In the genomic region with DNA sequence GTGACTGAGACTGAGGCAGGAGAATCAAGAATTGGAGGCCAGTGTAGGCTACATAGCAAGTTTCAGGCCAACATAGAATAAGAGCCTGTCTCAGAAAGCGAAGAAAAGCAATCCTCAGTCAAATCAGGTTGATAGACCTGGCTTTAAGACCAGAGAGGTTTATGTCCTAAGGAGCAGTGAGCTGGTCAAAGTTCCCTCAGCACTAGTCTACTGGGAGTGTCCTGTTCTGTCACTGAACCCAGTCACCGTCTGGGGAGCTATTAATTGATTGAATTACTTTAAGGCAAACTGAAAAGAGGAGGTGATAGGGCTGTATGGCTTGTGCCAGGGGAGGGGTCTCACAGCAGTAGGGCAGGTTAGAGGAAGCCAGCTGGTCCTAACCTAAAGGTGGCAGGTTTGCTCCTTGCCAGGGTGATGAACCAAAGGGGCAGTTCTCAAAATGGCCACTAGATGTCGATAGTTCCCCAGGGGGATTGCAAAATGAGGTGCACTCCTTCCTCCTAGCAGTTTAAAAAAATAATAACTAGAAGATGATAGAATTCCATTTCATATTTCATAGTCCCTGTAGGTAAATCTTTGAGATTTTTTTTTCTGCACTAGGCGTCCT, we compare ENCODE assay signal across 9 mouse cellular contexts. TPM values are rescaled to one million over a fixed set of nuclear protein-coding genes. Genes with fewer than 3 reads are reported as not detected.
DNase-seq lines count a peak whose midpoint lies in the region; ATAC-seq and TF ChIP-seq lines count a peak whose summit lies in the region.
"Had no signal": no experiment of that assay in that cellular context is flagged by ENCODE, and none has a peak within 500 bp of the region (broad histone marks: within the 10 kb centered on the region; RNA-seq: fewer than 3 reads in every experiment).

No protein-coding gene starts in this region.

- 45% methylated on average over 4 of the region's 4 CpGs for WGBS in heart, embryonic 12.5 days
- 45% methylated on average over 4 of the region's 4 CpGs for WGBS in midbrain, embryonic 14.5 days

- peak; percentile 78 for DNase-seq in heart, adult 8-10 months (ENCODE audit: low spot score)
- peak; percentile 74 to 79 for DNase-seq in adrenal gland, adult 18-20 months (ENCODE audit: low spot score in 2 of 2)
- peak; percentile 78 for DNase-seq in embryo, embryonic 10.5 days (ENCODE audit: low spot score)
- DNase-seq in induced T-regulatory cell, adult 2 months (ENCODE audit: low read depth) = peak; percentile 93
- DNase-seq in left cerebral cortex, postnatal 25 days (ENCODE audit: low spot score in 2 of 2) = peak; percentile 52 to 66
- peak; percentile 78 for DNase-seq in midbrain, embryonic 14.5 days

- no peak overlapping the region for H3K4me3 ChIP-seq in heart, embryonic 12.5 days
- H3K4me3 ChIP-seq in midbrain, embryonic 14.5 days (replicated peaks; ENCODE audit: low read depth, low read length) = no peak overlapping the region
- H3K4me3 ChIP-seq in testis, adult 2 months (ENCODE audit: control insufficient read depth, low read depth, low read length) = no peak overlapping the region
- H3K4me3 ChIP-seq: embryonic facial prominence, embryonic 12.5 days had no signal

- H3K27me3 ChIP-seq in heart, embryonic 12.5 days (replicated peaks) = no peaks in the 10 kb centered on the region
- no peaks in the 10 kb centered on the region for H3K27me3 ChIP-seq in midbrain, embryonic 14.5 days (ENCODE audit: control insufficient read depth, insufficient read depth, low read length)
- H3K27me3 ChIP-seq in testis, adult 2 months (ENCODE audit: control insufficient read depth, insufficient read depth, low read length) = no peaks in the 10 kb centered on the region
- H3K27me3 ChIP-seq: embryonic facial prominence, embryonic 12.5 days had no signal

- ATAC-seq in heart, embryonic 12.5 days (ENCODE audit: insufficient number of reproducible peaks, low FRiP score) = no peak
- no peak for ATAC-seq in midbrain, embryonic 14.5 days (ENCODE audit: low FRiP score, low TSS enrichment)

- H3K27ac ChIP-seq in heart, embryonic 12.5 days (ENCODE audit: poor library complexity, severe bottlenecking) = no peak overlapping the region
- H3K27ac ChIP-seq in midbrain, embryonic 14.5 days (replicated peaks; ENCODE audit: low read depth, low read length) = no peak overlapping the region
- no peak overlapping the region for H3K27ac ChIP-seq in testis, adult 2 months (ENCODE audit: control insufficient read depth, insufficient read depth, low read depth, low read length)
- H3K27ac ChIP-seq: embryonic facial prominence, embryonic 12.5 days had no signal

- H3K9ac ChIP-seq in heart, embryonic 12.5 days = no peak overlapping the region
- no peak overlapping the region for H3K9ac ChIP-seq in midbrain, embryonic 14.5 days (replicated peaks; ENCODE audit: low read length)
- H3K9ac ChIP-seq: embryonic facial prominence, embryonic 12.5 days had no signal

- no peak for TF ChIP-seq POLR2A in testis, adult 2 months (IDR thresholded peaks at IDR 0.05; ENCODE audit: control insufficient read depth, low read depth, low read length)

- no peaks in the 10 kb centered on the region for H3K9me3 ChIP-seq in heart, embryonic 12.5 days (replicated peaks)
- H3K9me3 ChIP-seq in midbrain, embryonic 14.5 days (ENCODE audit: control insufficient read depth, low read length) = no peaks in the 10 kb centered on the region
- H3K9me3 ChIP-seq: embryonic facial prominence, embryonic 12.5 days had no signal

- H3K4me2 ChIP-seq in heart, embryonic 12.5 days = no peak overlapping the region
- H3K4me2 ChIP-seq in midbrain, embryonic 14.5 days (ENCODE audit: low read length) = no peak overlapping the region
- H3K4me2 ChIP-seq: embryonic facial prominence, embryonic 12.5 days had no signal

- H3K4me1 ChIP-seq in heart, embryonic 12.5 days (replicated peaks) = no peaks in the 10 kb centered on the region
- no peaks in the 10 kb centered on the region for H3K4me1 ChIP-seq in midbrain, embryonic 14.5 days (ENCODE audit: control insufficient read depth, insufficient read depth, low read length)
- no peaks in the 10 kb centered on the region for H3K4me1 ChIP-seq in testis, adult 2 months (ENCODE audit: control insufficient read depth, insufficient read depth, low read length)
- H3K4me1 ChIP-seq: embryonic facial prominence, embryonic 12.5 days had no signal

- peak; percentile 71; the same call in 1 of the 2 replicates for TF ChIP-seq CTCF in testis, adult 2 months (IDR thresholded peaks at IDR 0.05; ENCODE audit: control insufficient read depth, insufficient read depth, insufficient replicate concordance, low read depth, low read length)

- peaks cover 76% of the 10 kb centered on the region for H3K36me3 ChIP-seq in heart, embryonic 12.5 days
- peaks cover 64% of the 10 kb centered on the region for H3K36me3 ChIP-seq in midbrain, embryonic 14.5 days (ENCODE audit: control insufficient read depth, insufficient read depth, low read length)
- no peaks in the 10 kb centered on the region for H3K36me3 ChIP-seq in testis, adult 2 months (ENCODE audit: control insufficient read depth, insufficient read depth, low read length)

- intact Hi-C loops in left cerebral cortex, postnatal 25 days (cut with DNase I) = no loop called here

RNA-seq across cellular contexts. Expression of a gene that starts 8.3 kb away (rescaled TPM):
- 10 to 100 TPM; 12.1 to 16.8 (median 15.6) TPM for total RNA-seq in heart, adult 8-10 months (2022)
- 62.2 and 68.3 TPM in 2 replicates for polyA plus RNA-seq in heart, embryonic 12.5 days (2016; fragmentation: Nextera tagmentation; extraction: Ambion mirVana)
- total RNA-seq in adrenal gland, adult 18-20 months (2021) = 10 to 100 TPM; 29.9 to 35.4 TPM
- 10 to 100 TPM; 19.4 to 19.7 TPM for total RNA-seq in left cerebral cortex, postnatal 25 days (2021)
- 47.3 and 47.5 TPM in 2 replicates for polyA plus RNA-seq in midbrain, embryonic 14.5 days (2014; fragmentation: Nextera tagmentation; extraction: Ambion mirVana)
- polyA plus RNA-seq in testis, adult 2 months (2012; rRNA removed) = 9.5 and 10.7 TPM in 2 replicates

RNA-seq across cellular contexts. Expression of a gene that starts 38.6 kb away (rescaled TPM):
- total RNA-seq in heart, adult 8-10 months (2022) = 1 to 10 TPM; 1.6 to 2.5 (median 2.1) TPM
- 0.78 and 1.5 TPM in 2 replicates for polyA plus RNA-seq in heart, embryonic 12.5 days (2016; fragmentation: Nextera tagmentation; extraction: Ambion mirVana)
- 1 to 10 TPM; 4.7 to 5.0 TPM for total RNA-seq in adrenal gland, adult 18-20 months (2021)
- 1 to 10 TPM in 1 of 2 experiments, under 1 TPM in 1; 0.76 to 1.4 TPM for total RNA-seq in left cerebral cortex, postnatal 25 days (2021)
- 0.96 and 2.4 TPM in 2 replicates for polyA plus RNA-seq in midbrain, embryonic 14.5 days (2014; fragmentation: Nextera tagmentation; extraction: Ambion mirVana)
- 6.4 and 6.6 TPM in 2 replicates for polyA plus RNA-seq in testis, adult 2 months (2012; rRNA removed)

RNA-seq across cellular contexts. Expression of a gene that starts 46.7 kb away (rescaled TPM):
- total RNA-seq in heart, adult 8-10 months (2022) = 10 to 100 TPM; 59.5 to 64.7 (median 61.5) TPM
- 209 and 214 TPM in 2 replicates for polyA plus RNA-seq in heart, embryonic 12.5 days (2016; fragmentation: Nextera tagmentation; extraction: Ambion mirVana)
- total RNA-seq in adrenal gland, adult 18-20 months (2021) = 100 to 1,000 TPM in 1 of 2 experiments, 10 to 100 TPM in 1; 90.3 to 111 TPM
- total RNA-seq in left cerebral cortex, postnatal 25 days (2021) = 10 to 100 TPM; 43.3 to 43.9 TPM
- 64.0 and 70.4 TPM in 2 replicates for polyA plus RNA-seq in midbrain, embryonic 14.5 days (2014; fragmentation: Nextera tagmentation; extraction: Ambion mirVana)
- polyA plus RNA-seq in testis, adult 2 months (2012; rRNA removed) = 10.5 and 11.6 TPM in 2 replicates
